Mouse (Mus musculus) hindbrain, postnatal 0 days (tissue): Measurements from ENCODE around the gene Masp2. TPM values are rescaled to one million over a fixed set of nuclear protein-coding genes. Genes with fewer than 3 reads are reported as not detected.

Source experiments
- ATAC-seq: fragments of 200-750 bp; cut with Nextera tagmentation; 2 replicates; pipeline ENCODE4 v1.8.0; 2017; ENCODE audit warnings: mild to moderate bottlenecking, moderate TSS enrichment, moderate library complexity
- DNase-seq: peaks from one replicate; pipeline ENCODE4 v3.0.0-alpha.2; 2015; ENCODE audit warnings: low spot score
- H3K27ac ChIP-seq: fragments of 300-500 bp; sonication (generic); 2 replicates; pipeline ENCODE4 v1.5.1; 2014; ENCODE audit warnings: mild to moderate bottlenecking
- H3K27me3 ChIP-seq: fragments of 300-500 bp; sonication (generic); 2 replicates; pipeline ENCODE4 v1.6.1; 2014; ENCODE audit warnings: low read length, mixed read lengths; ENCODE audit not compliant: insufficient read depth
- H3K36me3 ChIP-seq: fragments of 300-500 bp; sonication (generic); 2 replicates; pipeline ENCODE4 v1.6.1; 2014; ENCODE audit warnings: low read length, mixed read lengths; ENCODE audit not compliant: insufficient read depth
- H3K4me1 ChIP-seq: fragments of 300-500 bp; sonication (generic); 2 replicates; pipeline ENCODE4 v1.6.1; 2014; ENCODE audit warnings: antibody characterized with exemption, low read length, mixed read lengths; ENCODE audit not compliant: insufficient read depth
- H3K4me2 ChIP-seq: fragments of 300-500 bp; sonication (generic); 2 replicates; pipeline ENCODE4 v1.6.1; 2014; ENCODE audit warnings: low read depth, mild to moderate bottlenecking, low read length, moderate library complexity, mixed read lengths
- H3K4me3 ChIP-seq: fragments of 300-500 bp; sonication (generic); 2 replicates; pipeline ENCODE4 v1.5.1; 2014; ENCODE audit warnings: low read length
- H3K9ac ChIP-seq: fragments of 300-500 bp; sonication (generic); replicated peaks from 2 replicates; pipeline ENCODE4 v1.6.1; 2014; ENCODE audit warnings: mild to moderate bottlenecking, low read length, moderate library complexity, mixed read lengths
- H3K9me3 ChIP-seq: fragments of 300-500 bp; sonication (generic); 2 replicates; pipeline ENCODE4 v1.6.1; 2016; ENCODE audit warnings: low read length, mixed read lengths
- CTCF ChIP-seq: IDR thresholded peaks from 2 replicates; pipeline ENCODE4 v1.5.1; 2016; ENCODE audit warnings: antibody characterized with exemption, control low read depth, low read depth
- WGBS: fragments of 180-500 bp; shearing (Covaris S2); extraction: QIAGEN DNeasy Blood & Tissue Kit; methylation state at CpG from one replicate; pipeline ENCODE4 v1.1.7; 2014; 5-methylcytosine and 5-hydroxymethylcytosine counted together
- polyA plus RNA-seq: library from polyadenylated mRNA; unstranded; fragments of >200 nt; fragmentation: Nextera tagmentation; extraction: Ambion mirVana; gene quantifications from 2 replicates; pipeline ENCODE4 v1.2.1, GENCODE M21; 2015
- total RNA-seq: library from RNA; depleted of rRNA; stranded (reverse); fragments of >200 nt; gene quantifications from 2 replicates; pipeline ENCODE4 v1.2.3, GENCODE M21; 2014

Masp2 gene
- total and polyA plus RNA-seq, 2 experiments from 2014 or later: 0.26 to 0.49 TPM

GRCm38 (mm10) chr4:148570693-148571295, 31.6 kb upstream of the Masp2 start:
- H3K4me3 ChIP-seq: no peak overlapping the region
- H3K27ac ChIP-seq: no peak overlapping the region
- no peak for DNase-seq
- ATAC-seq: no peak
- H3K9me3 ChIP-seq: no peaks in the 10 kb centered on the region
- no peak overlapping the region for H3K9ac ChIP-seq
- H3K36me3 ChIP-seq: peaks cover 85% of the 10 kb centered on the region
- WGBS: 89% methylated on average over 9 of the region's 9 CpGs
- H3K27me3 ChIP-seq: no peaks in the 10 kb centered on the region
- no peak overlapping the region for H3K4me2 ChIP-seq
- no peaks in the 10 kb centered on the region for H3K4me1 ChIP-seq
- no peak for TF ChIP-seq CTCF

- H3K4me2 ChIP-seq: no peak overlapping the region
- 90% methylated on average over 7 of the region's 7 CpGs for WGBS
- H3K27ac ChIP-seq: no peak overlapping the region
- H3K36me3 ChIP-seq: peaks cover 81% of the 10 kb centered on the region
- no peaks in the 10 kb centered on the region for H3K4me1 ChIP-seq
- DNase-seq (no peak), ATAC-seq (no peak)
- no peak overlapping the region for H3K4me3 ChIP-seq
- no peaks in the 10 kb centered on the region for H3K9me3 ChIP-seq
- H3K9ac ChIP-seq: no peak overlapping the region
- no peaks in the 10 kb centered on the region for H3K27me3 ChIP-seq
- TF ChIP-seq CTCF: no peak
Observed at GRCm38 (mm10) chr4:148573222-148573621, 29.1 kb upstream of the Masp2 start.

- Histone ChIP-seq H3K27me3 (no peaks in the 10 kb centered on the region), H3K4me2 (no peak overlapping the region), H3K9me3 (no peaks in the 10 kb centered on the region), H3K4me3 (no peak overlapping the region), H3K9ac (no peak overlapping the region), H3K36me3 (peaks cover 44% of the 10 kb centered on the region), H3K4me1 (no peaks in the 10 kb centered on the region), H3K27ac (no peak overlapping the region)
- ATAC-seq: peak; percentile 31; the same call in 1 of the 2 replicates
- 75% methylated on average over 9 of the region's 9 CpGs for WGBS
- DNase-seq: no peak
- TF ChIP-seq CTCF: no peak
Observed at GRCm38 (mm10) chr4:148580765-148581164, 21.6 kb upstream of the Masp2 start.

- ATAC-seq: no peak
- peaks cover 38% of the 10 kb centered on the region for H3K36me3 ChIP-seq
- WGBS: 92% methylated on average over 5 of the region's 5 CpGs
Observed at GRCm38 (mm10) chr4:148581422-148581821, 20.9 kb upstream of the Masp2 start.

GRCm38 (mm10) chr4:148583257-148583656, 19.1 kb upstream of the Masp2 start:
- TF ChIP-seq CTCF: no peak
- Histone ChIP-seq H3K9ac (no peak overlapping the region), H3K4me1 (no peaks in the 10 kb centered on the region), H3K27ac (no peak overlapping the region), H3K36me3 (peaks cover 29% of the 10 kb centered on the region), H3K27me3 (no peaks in the 10 kb centered on the region), H3K4me2 (no peak overlapping the region), H3K4me3 (no peak overlapping the region), H3K9me3 (no peaks in the 10 kb centered on the region)
- ATAC-seq (no peak), DNase-seq (no peak)
- WGBS: 81% methylated on average over 4 of the region's 4 CpGs

More at GRCm38 (mm10) chr4:148581422-148581821, 20.9 kb upstream of the Masp2 start:
- no peaks in the 10 kb centered on the region for H3K4me1 ChIP-seq
- no peak overlapping the region for H3K27ac ChIP-seq
- no peaks in the 10 kb centered on the region for H3K9me3 ChIP-seq
- H3K4me3 ChIP-seq: no peak overlapping the region
- H3K9ac ChIP-seq: no peak overlapping the region
- DNase-seq: no peak
- no peak for TF ChIP-seq CTCF
- H3K27me3 ChIP-seq: no peaks in the 10 kb centered on the region
- H3K4me2 ChIP-seq: no peak overlapping the region

- WGBS: 80% methylated on average over 9 of the region's 9 CpGs
- no peak overlapping the region for H3K4me2 ChIP-seq
- no peaks in the 10 kb centered on the region for H3K27me3 ChIP-seq
- no peak for ATAC-seq
- DNase-seq: no peak
- no peaks in the 10 kb centered on the region for H3K9me3 ChIP-seq
- no peak for TF ChIP-seq CTCF
- no peak overlapping the region for H3K4me3 ChIP-seq
- H3K4me1 ChIP-seq: no peaks in the 10 kb centered on the region
- H3K27ac ChIP-seq: no peak overlapping the region
- H3K36me3 ChIP-seq: peaks cover 2% of the 10 kb centered on the region; the same call in 1 of the 2 replicates
- H3K9ac ChIP-seq: no peak overlapping the region
Observed at GRCm38 (mm10) chr4:148586648-148587047, 15.7 kb upstream of the Masp2 start.

GRCm38 (mm10) chr4:148588793-148589192, 13.6 kb upstream of the Masp2 start:
- 60% methylated on average over 9 of the region's 9 CpGs for WGBS
- no peak for ATAC-seq
- no peak for TF ChIP-seq CTCF

More at GRCm38 (mm10) chr4:148588793-148589192, 13.6 kb upstream of the Masp2 start:
- Histone ChIP-seq H3K27me3 (no peaks in the 10 kb centered on the region), H3K9me3 (no peaks in the 10 kb centered on the region), H3K4me3 (no peak overlapping the region), H3K36me3 (0 out of 2 replicates have a peak, but pooled peaks cover 1% of the 10 kb centered on the region), H3K4me2 (no peak overlapping the region), H3K9ac (no peak overlapping the region), H3K27ac (no peak overlapping the region), H3K4me1 (peaks cover 5% of the 10 kb centered on the region; the same call in 1 of the 2 replicates)
- peak; percentile 25 for DNase-seq
